Mouse (Mus musculus) hindbrain, embryonic 11.5 days (tissue): Measurements from ENCODE around the gene Ddr1. TPM values are rescaled to one million over a fixed set of nuclear protein-coding genes. Genes with fewer than 3 reads are reported as not detected.

Experiments
- ATAC-seq: fragments of 200-750 bp; cut with Nextera tagmentation; 2 replicates; pipeline ENCODE4 v1.8.0; 2017; ENCODE audit warnings: mild to moderate bottlenecking, moderate TSS enrichment, moderate library complexity; ENCODE audit not compliant: low FRiP score
- DNase-seq: peaks from one replicate; pipeline ENCODE4 v3.0.0-alpha.2; 2015; ENCODE audit warnings: low spot score
- H3K27ac ChIP-seq: fragments of 300-500 bp; sonication (generic); 2 replicates; pipeline ENCODE4 v1.5.1; 2014; ENCODE audit warnings: mild to moderate bottlenecking, low read depth, low read length
- H3K27me3 ChIP-seq: fragments of 300-500 bp; sonication (generic); 2 replicates; pipeline ENCODE4 v1.6.1; 2014; ENCODE audit warnings: mild to moderate bottlenecking, low read length, moderate library complexity, mixed read lengths; ENCODE audit not compliant: control insufficient read depth, insufficient read depth
- H3K36me3 ChIP-seq: fragments of 300-500 bp; sonication (generic); 2 replicates; pipeline ENCODE4 v1.6.1; 2014; ENCODE audit warnings: mild to moderate bottlenecking, low read length, moderate library complexity, mixed read lengths; ENCODE audit not compliant: control insufficient read depth, insufficient read depth
- H3K4me1 ChIP-seq: fragments of 300-500 bp; sonication (generic); replicated peaks from 2 replicates; pipeline ENCODE4 v1.6.1; 2014; ENCODE audit warnings: low read length, mixed read lengths; ENCODE audit not compliant: control insufficient read depth, insufficient read depth
- H3K4me2 ChIP-seq: fragments of 300-500 bp; sonication (generic); replicated peaks from 2 replicates; pipeline ENCODE4 v1.6.1; 2014; ENCODE audit warnings: mild to moderate bottlenecking, low read depth, low read length
- H3K4me3 ChIP-seq: fragments of 300-500 bp; sonication (generic); 2 replicates; pipeline ENCODE4 v1.5.1; 2014; ENCODE audit warnings: low read depth, low read length
- H3K9ac ChIP-seq: fragments of 300-500 bp; sonication (generic); 2 replicates; pipeline ENCODE4 v1.6.1; 2014; ENCODE audit warnings: low read depth, low read length
- H3K9me3 ChIP-seq: fragments of 300-500 bp; sonication (generic); 2 replicates; pipeline ENCODE4 v1.6.1; 2016; ENCODE audit warnings: low read length; ENCODE audit not compliant: control insufficient read depth
- WGBS: fragments of 180-500 bp; shearing (Covaris S2); extraction: QIAGEN DNeasy Blood & Tissue Kit; methylation state at CpG from one replicate; pipeline ENCODE4 v1.1.7; 2014; 5-methylcytosine and 5-hydroxymethylcytosine counted together
- polyA plus RNA-seq: library from polyadenylated mRNA; unstranded; fragments of >200 nt; fragmentation: Nextera tagmentation; extraction: Ambion mirVana; gene quantifications from 2 replicates; pipeline ENCODE4 v1.2.1, GENCODE M21; 2014

The Ddr1 gene
- polyA plus RNA-seq, 1 experiment from 2014 or later = 69.9 TPM

GRCm38 (mm10) chr17:35649429-35649828 lies 55.0 kb downstream of the Ddr1 start:
- no peaks in the 10 kb centered on the region for H3K4me1 ChIP-seq
- no peaks in the 10 kb centered on the region for H3K9me3 ChIP-seq
- DNase-seq (no peak), ATAC-seq (no peak)
- H3K4me3 ChIP-seq = no peak overlapping the region
- no peak overlapping the region for H3K4me2 ChIP-seq
- H3K9ac ChIP-seq = no peak overlapping the region
- no peaks in the 10 kb centered on the region for H3K27me3 ChIP-seq
- H3K27ac ChIP-seq = no peak overlapping the region
- H3K36me3 ChIP-seq = no peaks in the 10 kb centered on the region
- WGBS = 72% methylated on average over 2 of the region's 2 CpGs

GRCm38 (mm10) chr17:35643609-35644236 lies 60.7 kb downstream of the Ddr1 start, which contains the start of gene Mucl3:
Gene Mucl3, minus strand, starts transcription at chr17:35643695.
- Histone ChIP-seq H3K4me1 (no peaks in the 10 kb centered on the region), H3K4me3 (no peak within 1 kb of the TSS), H3K4me2 (no peak within 1 kb of the TSS), H3K27ac (no peak within 1 kb of the TSS), H3K9ac (no peak within 1 kb of the TSS), H3K9me3 (no peaks in the 10 kb centered on the region), H3K36me3 (no peaks in the 10 kb centered on the region), H3K27me3 (no peaks in the 10 kb centered on the region)
- ATAC-seq (no peak), DNase-seq (no peak)
- 75% methylated on average over 13 of the region's 13 CpGs for WGBS

GRCm38 (mm10) chr17:35639352-35639751 lies 65.1 kb downstream of the Ddr1 start:
- H3K4me3 ChIP-seq = no peak overlapping the region
- no peak overlapping the region for H3K4me2 ChIP-seq
- H3K36me3 ChIP-seq = no peaks in the 10 kb centered on the region
- no peak overlapping the region for H3K27ac ChIP-seq
- DNase-seq = no peak
- H3K9ac ChIP-seq = no peak overlapping the region
- no peak for ATAC-seq
- H3K4me1 ChIP-seq = 0 out of 2 replicates have a peak, but pooled peaks cover 2% of the 10 kb centered on the region
- H3K9me3 ChIP-seq = no peaks in the 10 kb centered on the region
- H3K27me3 ChIP-seq = no peaks in the 10 kb centered on the region
- 82% methylated on average over 6 of the region's 6 CpGs for WGBS

DNA sequence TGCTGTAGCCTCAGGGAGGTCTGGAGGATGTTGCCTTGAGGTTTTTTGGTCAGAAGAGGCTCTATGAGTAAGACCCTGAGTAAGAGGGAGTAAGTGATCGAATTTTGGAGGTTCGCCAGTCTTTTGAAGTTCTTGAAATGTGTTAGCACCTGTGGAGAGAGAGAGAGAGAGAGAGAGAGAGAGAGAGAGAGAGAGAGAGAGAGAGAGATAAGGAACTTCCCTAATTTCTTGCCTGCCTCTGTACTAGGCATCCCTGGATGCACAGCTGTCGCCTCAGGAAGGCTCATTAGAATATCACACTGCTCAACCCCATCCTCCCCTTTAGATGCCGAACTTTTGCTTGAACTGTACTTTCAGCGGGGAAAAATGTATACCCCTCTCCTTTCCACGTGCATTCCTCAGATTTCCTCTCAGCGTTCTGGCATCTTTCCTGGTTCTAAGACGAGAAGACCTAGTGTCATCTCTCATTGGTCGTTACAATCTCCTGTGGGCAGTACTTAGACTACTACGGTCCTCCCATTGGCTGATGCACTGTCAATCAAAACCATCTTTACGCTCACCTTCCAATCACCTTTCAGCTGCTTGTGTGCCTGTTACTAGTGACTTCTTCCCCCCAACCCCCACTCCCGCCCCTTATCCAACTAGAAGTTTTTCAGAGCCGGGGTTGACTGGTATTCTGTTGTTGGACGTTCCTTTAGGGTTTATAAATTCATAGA lies 65.8 kb downstream of the Ddr1 start:
- Histone ChIP-seq H3K9me3 (no peaks in the 10 kb centered on the region), H3K36me3 (no peaks in the 10 kb centered on the region), H3K4me2 (no peak overlapping the region), H3K4me3 (no peak overlapping the region), H3K27me3 (no peaks in the 10 kb centered on the region), H3K27ac (no peak overlapping the region), H3K4me1 (0 out of 2 replicates have a peak, but pooled peaks cover 2% of the 10 kb centered on the region), H3K9ac (no peak overlapping the region)
- ATAC-seq (peak; percentile 76), DNase-seq (peak; percentile 78)
- 24% methylated on average over 14 of the region's 14 CpGs for WGBS

GRCm38 (mm10) chr17:35636363-35636762 lies 68.1 kb downstream of the Ddr1 start:
- ATAC-seq (no peak), DNase-seq (peak; percentile 42)
- Histone ChIP-seq H3K36me3 (no peaks in the 10 kb centered on the region), H3K9me3 (no peaks in the 10 kb centered on the region), H3K4me2 (no peak overlapping the region), H3K4me3 (no peak overlapping the region), H3K27me3 (no peaks in the 10 kb centered on the region), H3K4me1 (0 out of 2 replicates have a peak, but pooled peaks cover 2% of the 10 kb centered on the region), H3K27ac (no peak overlapping the region), H3K9ac (no peak overlapping the region)
- 43% methylated on average over 5 of the region's 5 CpGs for WGBS

GRCm38 (mm10) chr17:35635699-35636111 lies 68.7 kb downstream of the Ddr1 start:
- Histone ChIP-seq H3K4me2 (peak overlapping the region; percentile 42), H3K9ac (no peak overlapping the region), H3K36me3 (no peaks in the 10 kb centered on the region), H3K4me3 (peak overlapping the region; percentile 26), H3K27me3 (no peaks in the 10 kb centered on the region), H3K4me1 (0 out of 2 replicates have a peak, but pooled peaks cover 2% of the 10 kb centered on the region), H3K27ac (no peak overlapping the region), H3K9me3 (no peaks in the 10 kb centered on the region)
- DNase-seq = peak; percentile 87
- peak; percentile 53; the same call in 1 of the 2 replicates for ATAC-seq
- WGBS = 3% methylated on average over 15 of the region's 15 CpGs

- WGBS = 82% methylated on average over 3 of the region's 3 CpGs
- Histone ChIP-seq H3K4me3 (no peak overlapping the region), H3K27me3 (no peaks in the 10 kb centered on the region), H3K4me2 (no peak overlapping the region), H3K27ac (no peak overlapping the region), H3K4me1 (0 out of 2 replicates have a peak, but pooled peaks cover 2% of the 10 kb centered on the region), H3K9me3 (no peaks in the 10 kb centered on the region), H3K9ac (no peak overlapping the region), H3K36me3 (no peaks in the 10 kb centered on the region)
- ATAC-seq (no peak), DNase-seq (peak; percentile 7)
Observed at GRCm38 (mm10) chr17:35635202-35635601, 69.2 kb downstream of the Ddr1 start.

DNA sequence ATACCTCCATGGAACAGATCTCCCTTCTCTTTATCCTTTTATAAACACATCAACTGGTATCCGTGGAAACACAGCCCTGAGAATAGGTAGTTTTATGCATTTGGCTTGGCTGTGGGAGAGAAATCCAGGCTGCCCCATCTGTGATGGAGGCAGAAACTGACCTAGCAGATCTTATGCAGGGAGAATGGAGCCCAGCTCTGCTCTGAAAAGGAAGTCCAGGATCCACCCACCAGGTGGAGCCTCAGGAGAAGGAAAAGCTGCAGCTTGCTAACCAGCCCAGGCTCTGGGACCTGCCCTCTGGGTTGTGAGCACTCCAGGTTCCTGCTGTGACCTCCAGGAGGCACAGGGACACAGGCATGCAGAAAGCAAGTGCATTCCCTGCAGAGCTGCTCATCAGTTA lies 70.4 kb downstream of the Ddr1 start:
- Histone ChIP-seq H3K36me3 (no peaks in the 10 kb centered on the region), H3K4me2 (no peak overlapping the region), H3K4me1 (0 out of 2 replicates have a peak, but pooled peaks cover 2% of the 10 kb centered on the region), H3K9ac (no peak overlapping the region), H3K27me3 (no peaks in the 10 kb centered on the region), H3K9me3 (no peaks in the 10 kb centered on the region), H3K27ac (no peak overlapping the region), H3K4me3 (no peak overlapping the region)
- 19% methylated on average over 1 of the region's 1 CpGs for WGBS
- ATAC-seq (no peak), DNase-seq (peak; percentile 27)
